Mouse (Mus musculus): ENCODE results near the gene Lce1g. TPM values are rescaled to one million over a fixed set of nuclear protein-coding genes. Genes with fewer than 3 reads are reported as not detected.

Gene Lce1g
- total and polyA plus RNA-seq, 3 experiments: not detected

- Histone ChIP-seq H3K79me2 (ENCODE audit: control insufficient read depth, insufficient read depth, low read length, poor library complexity) (no peaks in the 10 kb centered on the region), H3K27me3 (ENCODE audit: control insufficient read depth in 1 of 2, insufficient read depth in 2 of 2, low read length in 2 of 2) (no peaks in the 10 kb centered on the region), H3K27ac (ENCODE audit: control insufficient read depth, low read depth, low read length) (no peak within 1 kb of the TSS), H3K9me3 (replicated peaks; ENCODE audit: insufficient read depth, low read length) (no peaks in the 10 kb centered on the region), H3K4me1 (ENCODE audit: control insufficient read depth in 1 of 2, insufficient read depth in 2 of 2, low read length in 2 of 2) (no peaks in the 10 kb centered on the region), H3K4me3 (ENCODE audit: control insufficient read depth in 1 of 2, insufficient read depth in 1 of 2, low read depth in 2 of 2, low read length in 2 of 2) (no peak within 1 kb of the TSS), H3K36me3 (ENCODE audit: control insufficient read depth in 1 of 2, insufficient read depth in 2 of 2, low read length in 2 of 2) (no peaks in the 10 kb centered on the region), H3K9ac (ENCODE audit: control insufficient read depth, low read depth, low read length, poor library complexity, severe bottlenecking) (no peak within 1 kb of the TSS)
- TF ChIP-seq TAL1 (IDR thresholded peaks at IDR 0.05; ENCODE audit: low read length) (no peak), ETS1 (IDR thresholded peaks at IDR 0.05; ENCODE audit: low read depth, low read length) (no peak), SIN3A (IDR thresholded peaks at IDR 0.05; ENCODE audit: low read length) (no peak), MAX (IDR thresholded peaks at IDR 0.05; ENCODE audit: low read length) (no peak), ZKSCAN1 (IDR thresholded peaks at IDR 0.05; ENCODE audit: low read depth, low read length) (no peak), MYB (IDR thresholded peaks at IDR 0.05; ENCODE audit: low read depth, low read length) (no peak), POLR2AphosphoS5 (IDR thresholded peaks at IDR 0.05; ENCODE audit: borderline replicate concordance, low read depth, low read length) (no peak), ZNF384 (IDR thresholded peaks at IDR 0.05; ENCODE audit: low read depth, low read length) (no peak), POLR2A (IDR thresholded peaks at IDR 0.05; ENCODE audit: control insufficient read depth in 1 of 2, insufficient read depth in 1 of 2, low read depth in 1 of 2, low read length in 2 of 2, poor library complexity in 1 of 2) (no peak), E2F4 (IDR thresholded peaks at IDR 0.05; ENCODE audit: borderline replicate concordance, low read depth, low read length) (no peak), UBTF (IDR thresholded peaks at IDR 0.05; ENCODE audit: borderline replicate concordance, insufficient read depth, low read depth, low read length) (no peak), CHD2 (IDR thresholded peaks at IDR 0.05; ENCODE audit: low read length) (no peak), MAFK (IDR thresholded peaks at IDR 0.05; ENCODE audit: borderline replicate concordance, low read depth, low read length) (no peak), RAD21 (IDR thresholded peaks at IDR 0.05; ENCODE audit: low read depth, low read length) (no peak), TCF12 (IDR thresholded peaks at IDR 0.05; ENCODE audit: low read depth, low read length) (no peak), TBP (IDR thresholded peaks at IDR 0.05; ENCODE audit: low read depth, low read length) (no peak), JUND (IDR thresholded peaks at IDR 0.05; ENCODE audit: low read depth, low read length) (no peak), RCOR1 (IDR thresholded peaks at IDR 0.05; ENCODE audit: low read depth, low read length) (no peak), ZC3H11A (IDR thresholded peaks at IDR 0.05; ENCODE audit: low read depth, low read length) (no peak)
- DNase-seq (ENCODE audit: low read depth, low spot score): no peak
These were observed 26.7 kb upstream of the Lce1g start, which contains the start of gene Lce1i for GRCm38 (mm10) chr3:92778799-92779198. Lce1i (minus strand) TSS chr3:92778899.

GRCm38 (mm10) chr3:92771573-92771972 is 19.4 kb upstream of the Lce1g start:
- Histone ChIP-seq H3K79me2 (ENCODE audit: control insufficient read depth, insufficient read depth, low read length, poor library complexity) (no peaks in the 10 kb centered on the region), H3K9ac (ENCODE audit: control insufficient read depth, low read depth, low read length, poor library complexity, severe bottlenecking) (no peak overlapping the region), H3K27me3 (ENCODE audit: control insufficient read depth in 1 of 2, insufficient read depth in 2 of 2, low read length in 2 of 2) (no peaks in the 10 kb centered on the region), H3K36me3 (ENCODE audit: control insufficient read depth in 1 of 2, insufficient read depth in 2 of 2, low read length in 2 of 2) (no peaks in the 10 kb centered on the region), H3K27ac (ENCODE audit: control insufficient read depth, low read depth, low read length) (no peak overlapping the region), H3K4me1 (ENCODE audit: control insufficient read depth in 1 of 2, insufficient read depth in 2 of 2, low read length in 2 of 2) (no peaks in the 10 kb centered on the region), H3K4me3 (ENCODE audit: control insufficient read depth in 1 of 2, insufficient read depth in 1 of 2, low read depth in 2 of 2, low read length in 2 of 2) (no peak overlapping the region), H3K9me3 (replicated peaks; ENCODE audit: insufficient read depth, low read length) (no peaks in the 10 kb centered on the region)
- TF ChIP-seq SIN3A (IDR thresholded peaks at IDR 0.05; ENCODE audit: low read length) (no peak), RAD21 (IDR thresholded peaks at IDR 0.05; ENCODE audit: low read depth, low read length) (peak; percentile 29), UBTF (IDR thresholded peaks at IDR 0.05; ENCODE audit: borderline replicate concordance, insufficient read depth, low read depth, low read length) (no peak), EP300 (IDR thresholded peaks at IDR 0.05; ENCODE audit: low read depth in 1 of 2, low read length in 2 of 2) (no peak), ZKSCAN1 (IDR thresholded peaks at IDR 0.05; ENCODE audit: low read depth, low read length) (no peak), NRF1 (IDR thresholded peaks at IDR 0.05; ENCODE audit: insufficient read depth, low read depth, low read length, poor library complexity, severe bottlenecking) (no peak), JUND (IDR thresholded peaks at IDR 0.05; ENCODE audit: low read depth, low read length) (no peak), NELFE (IDR thresholded peaks at IDR 0.05; ENCODE audit: low read depth, low read length) (no peak), CTCF (IDR thresholded peaks at IDR 0.05 in 2 of 3, conservative IDR thresholded peaks at IDR 0.05 in 1 of 3; ENCODE audit: control insufficient read depth in 1 of 3, insufficient read depth in 1 of 3, low read depth in 2 of 3, low read length in 3 of 3, poor library complexity in 1 of 3, severe bottlenecking in 1 of 3) (peak in 2 of 3 experiments; percentile 16 to 39; a peak in 3 of 6 replicates)
- peak; percentile 7 for DNase-seq (ENCODE audit: low read depth, low spot score)

Measured in MEL (cell line).